Mouse (Mus musculus) E14TG2a.4 (cell line): Measurements from ENCODE around the gene Obscn.

ENCODE experiments used
- H3K27me3 ChIP-seq: 2 replicates; pipeline ENCODE4 v1.6.1; 2014; ENCODE audit warnings: low read length, control low read depth; ENCODE audit not compliant: insufficient read depth
- H3K36me3 ChIP-seq: 2 replicates; pipeline ENCODE4 v1.6.1; 2014; ENCODE audit warnings: low read length, control low read depth; ENCODE audit not compliant: insufficient read depth
- H3K4me1 ChIP-seq: replicated peaks from 2 replicates; pipeline ENCODE4 v1.6.1; 2014; ENCODE audit warnings: low read depth, low read length, control low read depth
- H3K4me3 ChIP-seq: replicated peaks from 2 replicates; pipeline ENCODE4 v1.5.1; 2014; ENCODE audit warnings: mild to moderate bottlenecking, low read length
- H3K9me3 ChIP-seq: 2 replicates; pipeline ENCODE4 v1.6.1; 2014; ENCODE audit warnings: low read length, control low read depth
- CTCF ChIP-seq: conservative IDR thresholded peaks from 2 replicates; pipeline ENCODE4 v1.5.1; 2014; ENCODE audit warnings: low read length
- NANOG ChIP-seq: IDR thresholded peaks from 2 replicates; pipeline ENCODE4 v1.6.1; 2014; ENCODE audit warnings: borderline replicate concordance, low read length, mixed read lengths
- POU5F1 ChIP-seq: IDR thresholded peaks from 2 replicates; pipeline ENCODE4 v1.6.1; 2014; ENCODE audit warnings: low read length, borderline replicate concordance

Gene Obscn

DNA sequence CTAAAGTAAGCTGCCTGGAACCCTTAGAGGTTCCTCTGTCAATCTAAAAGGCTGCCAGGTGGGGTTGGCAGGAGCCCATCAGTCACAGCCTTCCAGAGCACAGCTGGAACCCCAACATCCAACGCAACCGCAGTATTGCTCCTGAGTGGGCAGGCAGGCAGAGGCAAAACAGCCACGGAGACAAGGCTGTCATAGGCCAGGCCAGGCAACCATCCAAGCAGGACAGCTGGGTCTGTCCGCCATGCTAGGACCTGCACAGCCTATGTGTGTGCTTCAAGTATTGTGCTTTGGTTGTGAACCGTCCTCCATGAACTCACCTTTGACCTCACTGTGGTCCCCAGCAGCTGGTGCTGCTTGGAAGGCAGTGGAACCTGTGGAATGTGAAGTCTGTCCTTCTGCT lies 19.7 kb upstream of the Obscn start:
- Histone ChIP-seq H3K4me3 (no peak overlapping the region), H3K9me3 (no peaks in the 10 kb centered on the region), H3K36me3 (peaks cover 12% of the 10 kb centered on the region), H3K27me3 (no peaks in the 10 kb centered on the region), H3K4me1 (peaks cover 28% of the 10 kb centered on the region)
- no peak for TF ChIP-seq POU5F1
- no peak for TF ChIP-seq NANOG
- TF ChIP-seq CTCF: no peak

DNA sequence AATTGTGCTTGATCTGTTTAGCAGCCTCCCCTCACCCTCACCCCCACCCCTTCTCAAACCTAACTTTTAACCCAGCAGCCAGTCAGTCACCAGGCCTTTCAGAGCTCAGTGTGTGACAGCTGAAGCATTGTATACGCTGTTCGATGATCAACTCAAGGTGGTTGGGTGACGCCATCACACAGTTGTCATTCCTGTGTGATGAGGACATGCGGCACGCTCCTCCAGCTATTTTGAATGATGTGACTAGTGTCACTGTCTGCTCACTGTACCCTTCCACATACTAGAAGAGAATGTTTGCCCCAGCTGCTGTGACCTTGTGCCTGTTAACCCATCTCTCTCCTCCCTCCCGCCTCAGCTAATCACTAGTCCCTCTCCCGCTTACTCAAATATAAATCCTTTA lies 18.0 kb upstream of the Obscn start:
- Histone ChIP-seq H3K9me3 (no peaks in the 10 kb centered on the region), H3K4me3 (no peak overlapping the region), H3K27me3 (no peaks in the 10 kb centered on the region), H3K36me3 (peaks cover 12% of the 10 kb centered on the region), H3K4me1 (peaks cover 23% of the 10 kb centered on the region)
- no peak for TF ChIP-seq POU5F1
- TF ChIP-seq NANOG: no peak
- TF ChIP-seq CTCF: no peak

DNA sequence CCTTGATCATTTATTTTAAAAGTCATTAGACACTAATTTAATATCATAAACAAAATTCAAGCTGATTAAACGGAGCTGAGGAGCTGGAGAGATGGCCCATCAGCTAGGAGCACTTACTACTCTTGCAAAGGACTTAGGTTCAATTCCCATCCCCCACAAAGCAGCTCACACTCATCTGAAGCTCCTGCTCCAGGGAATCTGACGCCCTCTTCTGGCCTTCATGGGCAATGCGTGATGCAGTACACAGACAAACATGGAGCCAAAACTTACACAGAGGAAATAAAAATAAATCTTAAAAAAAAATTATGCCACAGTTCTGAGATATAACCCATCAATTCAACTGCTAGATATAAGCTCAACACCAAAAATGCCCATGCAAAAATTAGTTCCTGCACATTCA lies 15.5 kb upstream of the Obscn start:
- H3K4me3 ChIP-seq: no peak overlapping the region
- no peaks in the 10 kb centered on the region for H3K27me3 ChIP-seq
- TF ChIP-seq POU5F1 (no peak), CTCF (peak; percentile 72), NANOG (no peak)
- H3K9me3 ChIP-seq: no peaks in the 10 kb centered on the region
- H3K36me3 ChIP-seq: no peaks in the 10 kb centered on the region
- H3K4me1 ChIP-seq: peaks cover 9% of the 10 kb centered on the region

DNA sequence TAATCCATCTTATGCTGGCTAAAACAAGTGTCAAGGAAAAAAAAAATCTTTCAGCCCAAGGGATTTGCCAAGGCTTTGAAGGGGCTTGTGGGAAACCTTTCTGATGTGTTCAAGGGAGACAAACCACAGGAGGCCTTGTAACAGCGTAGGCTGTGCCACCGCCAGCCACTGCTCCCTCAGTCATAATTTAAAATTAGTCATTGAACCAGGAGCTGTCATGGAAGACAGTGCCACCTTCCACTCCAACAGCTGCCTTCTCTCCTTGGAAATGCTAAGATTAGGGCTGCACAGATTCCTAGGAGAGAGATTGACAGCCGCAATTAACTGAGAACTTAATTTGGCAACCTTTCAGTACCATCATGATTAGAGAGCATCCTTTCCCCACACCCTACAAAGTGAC lies 13.1 kb upstream of the Obscn start:
- no peaks in the 10 kb centered on the region for H3K36me3 ChIP-seq
- H3K4me1 ChIP-seq: 0 out of 2 replicates have a peak, but pooled peaks cover 3% of the 10 kb centered on the region
- no peak for TF ChIP-seq CTCF
- TF ChIP-seq NANOG: no peak
- no peak for TF ChIP-seq POU5F1
- no peaks in the 10 kb centered on the region for H3K27me3 ChIP-seq
- H3K9me3 ChIP-seq: no peaks in the 10 kb centered on the region
- no peak overlapping the region for H3K4me3 ChIP-seq

DNA sequence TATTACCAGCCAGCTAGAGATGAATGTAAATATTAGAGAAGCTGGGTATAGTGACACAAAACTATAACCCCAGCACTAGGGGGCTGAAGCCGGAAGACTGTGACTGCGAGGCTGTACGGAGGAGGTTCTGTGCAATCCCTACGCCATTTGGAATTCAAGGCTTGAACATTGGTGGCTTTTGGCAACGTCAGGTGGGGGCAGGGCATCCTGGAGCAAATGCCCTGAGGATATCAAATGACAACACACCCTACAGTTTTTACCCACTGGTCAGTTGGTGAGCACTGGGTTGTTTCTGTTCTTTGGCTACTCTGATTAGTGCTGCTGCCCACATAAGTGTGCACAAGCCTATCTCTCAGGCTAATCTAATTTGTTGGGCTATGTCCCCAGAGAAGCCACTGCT lies 6.8 kb upstream of the Obscn start:
- Histone ChIP-seq H3K27me3 (peaks cover 31% of the 10 kb centered on the region), H3K4me3 (no peak overlapping the region), H3K4me1 (peaks cover 7% of the 10 kb centered on the region), H3K9me3 (no peaks in the 10 kb centered on the region), H3K36me3 (no peaks in the 10 kb centered on the region)
- TF ChIP-seq POU5F1 (no peak), CTCF (no peak), NANOG (no peak)

DNA sequence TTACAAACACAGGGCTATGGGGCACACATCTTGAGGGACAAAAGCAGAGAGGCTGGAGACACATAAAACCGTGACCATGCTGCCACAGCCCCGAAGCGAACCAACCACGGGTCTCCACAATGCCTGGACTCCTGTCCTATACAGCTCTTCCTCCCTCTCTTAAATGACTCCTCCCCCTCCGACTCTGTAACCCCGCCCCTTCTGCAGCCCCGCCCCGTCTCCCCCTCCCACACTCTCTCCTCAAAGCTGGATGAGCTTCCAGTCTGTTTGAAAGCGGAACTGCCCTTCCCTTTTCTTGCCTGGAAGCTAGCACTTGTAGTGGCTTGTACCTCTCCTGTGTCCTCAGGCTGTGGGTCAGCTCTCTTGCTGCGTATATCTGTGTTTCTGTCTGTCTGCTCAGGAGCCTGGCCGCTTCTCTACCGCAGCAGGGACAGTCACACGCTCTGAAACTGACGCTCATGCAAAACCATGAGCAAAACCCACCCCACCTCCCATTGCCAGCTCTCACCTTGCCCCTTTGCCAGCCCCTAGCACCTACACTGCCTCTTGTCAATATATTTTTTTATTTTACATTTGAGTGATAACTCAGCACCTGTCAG lies 5.7 kb upstream of the Obscn start:
- TF ChIP-seq CTCF (no peak), NANOG (no peak), POU5F1 (no peak)
- Histone ChIP-seq H3K4me3 (no peak overlapping the region), H3K9me3 (no peaks in the 10 kb centered on the region), H3K4me1 (peaks cover 7% of the 10 kb centered on the region), H3K36me3 (no peaks in the 10 kb centered on the region), H3K27me3 (peaks cover 40% of the 10 kb centered on the region)

DNA sequence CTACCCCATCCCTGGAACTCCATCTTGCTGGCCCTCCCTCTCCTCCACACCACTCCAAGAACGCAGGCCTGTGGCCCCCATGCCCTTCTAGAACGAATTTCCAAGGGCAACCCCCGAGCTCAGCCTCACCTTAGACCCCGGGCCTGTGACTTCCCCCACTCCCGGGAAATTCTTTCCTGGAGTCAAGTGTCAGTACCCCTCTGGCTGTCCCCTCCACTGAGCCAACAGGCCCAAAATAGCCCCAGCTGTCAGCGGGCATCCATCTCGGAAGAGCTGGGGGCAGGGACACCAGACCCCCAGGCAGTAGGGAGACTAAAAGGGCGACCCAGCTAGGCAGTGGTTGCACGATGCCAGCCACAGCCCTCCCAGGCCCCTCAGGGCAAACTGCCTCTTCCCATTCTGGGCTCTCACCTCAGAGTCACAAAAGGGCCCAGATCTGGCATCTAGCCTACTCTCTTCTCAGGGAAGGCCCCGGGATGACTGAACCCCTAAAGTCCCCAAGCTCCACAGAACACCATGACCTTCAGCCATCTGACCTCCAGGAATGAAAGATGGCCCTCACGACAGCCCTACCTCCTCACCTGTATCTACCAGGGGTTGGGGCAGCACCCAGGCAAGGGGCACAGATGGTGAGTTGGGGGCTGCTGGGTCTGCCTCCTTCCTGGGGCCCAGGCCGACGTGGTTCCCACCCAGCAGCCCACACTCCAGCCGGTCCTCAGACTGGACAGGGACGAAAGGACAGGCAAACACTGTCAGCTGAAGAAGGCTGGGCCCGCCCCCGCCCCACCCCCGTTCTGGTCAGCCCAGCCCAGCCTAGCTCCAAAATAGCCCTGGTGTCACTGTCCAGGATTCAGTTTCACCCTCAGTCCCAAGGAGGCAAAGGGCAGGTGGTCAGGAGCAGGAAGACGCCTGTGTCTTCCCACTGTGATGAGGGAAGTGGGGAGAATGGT lies 2.6 kb upstream of the Obscn start:
- Histone ChIP-seq H3K27me3 (peaks cover 71% of the 10 kb centered on the region), H3K4me3 (no peak overlapping the region), H3K9me3 (no peaks in the 10 kb centered on the region), H3K36me3 (no peaks in the 10 kb centered on the region), H3K4me1 (peaks cover 27% of the 10 kb centered on the region)
- TF ChIP-seq NANOG (no peak), CTCF (no peak), POU5F1 (no peak)

DNA sequence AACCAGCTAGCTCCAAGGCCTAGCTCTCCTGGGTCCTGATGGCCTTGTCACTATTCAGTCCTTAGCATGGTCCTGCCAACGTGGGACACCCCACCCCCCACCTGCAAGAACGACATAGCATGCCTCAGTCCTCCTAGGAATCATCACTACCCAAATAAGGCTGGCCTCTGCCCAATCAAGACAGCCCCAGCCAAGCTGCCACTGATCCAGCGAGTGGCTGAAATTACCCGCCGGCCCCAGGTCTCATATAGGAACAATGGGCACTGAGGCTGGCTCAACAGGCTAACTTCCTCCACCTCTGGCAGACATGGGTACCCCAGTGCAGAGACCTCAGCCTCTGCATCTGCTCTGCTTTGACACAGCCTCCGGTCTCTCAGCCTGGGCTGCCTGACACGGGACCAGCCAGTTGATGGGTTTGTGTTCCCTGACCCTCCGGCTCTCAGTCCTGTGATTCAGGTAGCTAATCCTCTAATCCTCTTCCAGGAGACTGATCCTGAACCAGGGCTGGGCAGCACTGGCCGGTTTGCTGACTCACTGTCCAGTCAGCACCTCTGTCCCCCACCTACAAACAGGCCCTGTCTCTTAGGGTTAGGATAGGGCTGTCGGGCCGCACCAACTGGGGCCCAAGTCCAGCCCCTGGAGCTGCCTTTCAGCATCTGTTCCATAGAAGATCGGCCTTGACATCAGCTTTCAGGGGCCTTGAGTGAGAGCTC lies 948 bp upstream of the Obscn start:
- Histone ChIP-seq H3K27me3 (peaks cover 88% of the 10 kb centered on the region), H3K9me3 (no peaks in the 10 kb centered on the region), H3K36me3 (no peaks in the 10 kb centered on the region), H3K4me1 (peaks cover 26% of the 10 kb centered on the region), H3K4me3 (no peak overlapping the region)
- TF ChIP-seq CTCF (no peak), NANOG (no peak), POU5F1 (no peak)
